Mouse (Mus musculus) stomach, postnatal 0 days (tissue): ENCODE data around the gene Phldb2.

Experiments used
- CTCF ChIP-seq: IDR thresholded peaks from 2 replicates; pipeline ENCODE4 v1.5.1; 2016; ENCODE audit warnings: antibody characterized with exemption, low read depth, mild to moderate bottlenecking, moderate library complexity
- EP300 ChIP-seq: optimal IDR thresholded peaks from 2 replicates; pipeline ENCODE3; 2016; ENCODE audit warnings: antibody characterized with exemption

DNA sequence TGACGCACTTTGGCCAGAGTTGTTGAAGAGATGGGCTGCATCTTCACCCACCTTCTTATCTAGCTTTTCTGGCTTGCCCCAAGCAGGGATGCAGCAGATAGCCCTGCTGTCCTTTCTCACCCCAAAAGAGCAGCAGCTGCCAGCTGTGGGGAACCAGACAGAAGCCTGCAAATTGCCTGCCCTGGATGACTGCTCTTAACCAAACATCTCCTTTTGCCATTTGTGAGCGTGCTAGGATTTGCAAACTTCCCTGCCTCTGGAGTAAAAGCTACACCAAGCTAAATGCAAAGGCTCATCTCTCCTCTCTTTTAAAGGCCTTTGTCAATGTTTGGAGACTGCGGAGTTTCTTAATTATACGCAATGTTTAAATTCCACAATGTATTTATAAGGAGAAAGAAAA lies 111.0 kb downstream of the Phldb2 start:
- no peak for TF ChIP-seq CTCF
- no peak for TF ChIP-seq EP300
